In genomic region chr13:29368806-29369205, GRCm38 (mm10) we compare ENCODE assay signal across 28 mouse cellular contexts.
DNase-seq lines count a peak whose midpoint lies in the region; ATAC-seq lines count a peak whose summit lies in the region.
"Had no signal": no experiment of that assay in that cellular context is flagged by ENCODE, and none has a peak within 500 bp of the region (broad histone marks: within the 10 kb centered on the region; RNA-seq: fewer than 3 reads in every experiment).

No protein-coding gene starts in this region.

- no peak overlapping the region for H3K9ac ChIP-seq in forebrain, embryonic 16.5 days (replicated peaks; ENCODE audit: low read depth, low read length)
- H3K9ac ChIP-seq in midbrain, embryonic 16.5 days (ENCODE audit: low read depth, low read length): no peak overlapping the region
- H3K9ac ChIP-seq: heart, embryonic 13.5 days; hindbrain, embryonic 14.5 days; liver, embryonic 14.5 days; midbrain, embryonic 12.5 days; neural tube, embryonic 13.5 days; stomach, embryonic 15.5 days had no signal

- H3K36me3 ChIP-seq in forebrain, embryonic 10.5 days (replicated peaks): no peaks in the 10 kb centered on the region
- H3K36me3 ChIP-seq in forebrain, embryonic 16.5 days (ENCODE audit: control insufficient read depth, insufficient read depth): no peaks in the 10 kb centered on the region
- H3K36me3 ChIP-seq in midbrain, embryonic 10.5 days: no peaks in the 10 kb centered on the region
- H3K36me3 ChIP-seq in midbrain, embryonic 16.5 days (ENCODE audit: control insufficient read depth, insufficient read depth, low read length): no peaks in the 10 kb centered on the region
- H3K36me3 ChIP-seq: G1E; heart, embryonic 13.5 days; midbrain, embryonic 12.5 days; neural tube, embryonic 13.5 days; stomach, embryonic 15.5 days had no signal

- peaks cover 73% of the 10 kb centered on the region for H3K4me1 ChIP-seq in forebrain, embryonic 10.5 days
- peaks cover 43% of the 10 kb centered on the region for H3K4me1 ChIP-seq in forebrain, embryonic 16.5 days (replicated peaks; ENCODE audit: control insufficient read depth, insufficient read depth, low read length)
- H3K4me1 ChIP-seq in midbrain, embryonic 10.5 days: peaks cover 74% of the 10 kb centered on the region
- peaks cover 27% of the 10 kb centered on the region for H3K4me1 ChIP-seq in midbrain, embryonic 16.5 days (ENCODE audit: control insufficient read depth, insufficient read depth, low read length)
- H3K4me1 ChIP-seq: stomach, embryonic 15.5 days had no signal

- DNase-seq in forebrain, embryonic 10.5 days (ENCODE audit: extremely low spot score, low spot score): no peak
- no peak for DNase-seq in midbrain, embryonic 10.5 days (ENCODE audit: low spot score)
- peak; percentile 19 for DNase-seq in adipocyte (ENCODE audit: low spot score)
- peak; percentile 28 to 54 for DNase-seq in adrenal gland, postnatal 36 days
- no peak for DNase-seq in gastrocnemius, postnatal 10 days
- DNase-seq: cerebellum, adult 9-10 months; gastrocnemius, postnatal 25 days; heart, adult 2 months; heart, postnatal 14 days; kidney, adult 18-20 months; kidney, postnatal 4 days; right cerebral cortex, adult 18-20 months; thymus, postnatal 25 days had no signal

- no peak overlapping the region for H3K4me3 ChIP-seq in forebrain, embryonic 10.5 days
- no peak overlapping the region for H3K4me3 ChIP-seq in forebrain, embryonic 16.5 days (replicated peaks; ENCODE audit: low read length)
- H3K4me3 ChIP-seq in midbrain, embryonic 10.5 days: no peak overlapping the region
- no peak overlapping the region for H3K4me3 ChIP-seq in midbrain, embryonic 16.5 days (ENCODE audit: low read depth, low read length)
- H3K4me3 ChIP-seq: heart, adult 2 months; heart, embryonic 13.5 days; midbrain, embryonic 12.5 days; neural tube, embryonic 13.5 days; stomach, embryonic 15.5 days had no signal

- no peaks in the 10 kb centered on the region for H3K9me3 ChIP-seq in forebrain, embryonic 10.5 days
- H3K9me3 ChIP-seq in forebrain, embryonic 16.5 days (ENCODE audit: control insufficient read depth, low read length): no peaks in the 10 kb centered on the region
- no peaks in the 10 kb centered on the region for H3K9me3 ChIP-seq in midbrain, embryonic 10.5 days (replicated peaks)
- no peaks in the 10 kb centered on the region for H3K9me3 ChIP-seq in midbrain, embryonic 16.5 days (replicated peaks; ENCODE audit: control insufficient read depth, low read length, poor library complexity, severe bottlenecking)
- H3K9me3 ChIP-seq: G1E; heart, embryonic 13.5 days; midbrain, embryonic 12.5 days; neural tube, embryonic 13.5 days; stomach, embryonic 15.5 days had no signal

- no peak overlapping the region for H3K4me2 ChIP-seq in forebrain, embryonic 16.5 days (ENCODE audit: low read length)
- H3K4me2 ChIP-seq in midbrain, embryonic 16.5 days (ENCODE audit: low read length): no peak overlapping the region
- H3K4me2 ChIP-seq: heart, embryonic 13.5 days; hindbrain, embryonic 14.5 days; midbrain, embryonic 12.5 days; neural tube, embryonic 13.5 days; stomach, embryonic 15.5 days had no signal

- ATAC-seq in forebrain, embryonic 16.5 days: no peak
- ATAC-seq in midbrain, embryonic 16.5 days: no peak
- ATAC-seq in frontal cortex, adult (ENCODE audit: low TSS enrichment): no peak
- ATAC-seq: activated CD4-positive, CD25-positive, alpha-beta regulatory T cell, adult 4 months; CD4-positive, CD25-positive, alpha-beta regulatory T cell, adult 4 months; forebrain, embryonic 14.5 days; inflammation-experienced regulatory T-cells, adult 6 months; Patski had no signal

- H3K27ac ChIP-seq in forebrain, embryonic 10.5 days: peak overlapping the region; percentile 54; the same call in 1 of the 2 replicates
- no peak overlapping the region for H3K27ac ChIP-seq in forebrain, embryonic 16.5 days (ENCODE audit: low read length)
- H3K27ac ChIP-seq in midbrain, embryonic 10.5 days (replicated peaks): peak overlapping the region; percentile 91
- no peak overlapping the region for H3K27ac ChIP-seq in midbrain, embryonic 16.5 days (ENCODE audit: low read length)
- H3K27ac ChIP-seq: heart, adult 2 months; heart, embryonic 13.5 days; hindbrain, embryonic 14.5 days; liver, embryonic 14.5 days; midbrain, embryonic 12.5 days; neural tube, embryonic 13.5 days; stomach, embryonic 15.5 days had no signal

- 63% methylated on average over 6 of the region's 6 CpGs for WGBS in forebrain, embryonic 10.5 days
- 38% methylated on average over 6 of the region's 6 CpGs for WGBS in forebrain, embryonic 16.5 days
- 56% methylated on average over 6 of the region's 6 CpGs for WGBS in midbrain, embryonic 10.5 days
- 48% methylated on average over 6 of the region's 6 CpGs for whole genome bisulfite sequencing in midbrain, embryonic 16.5 days

- no peaks in the 10 kb centered on the region for H3K27me3 ChIP-seq in forebrain, embryonic 10.5 days (ENCODE audit: poor library complexity, severe bottlenecking)
- no peaks in the 10 kb centered on the region for H3K27me3 ChIP-seq in forebrain, embryonic 16.5 days (replicated peaks; ENCODE audit: control insufficient read depth, insufficient read depth, low read length)
- no peaks in the 10 kb centered on the region for H3K27me3 ChIP-seq in midbrain, embryonic 10.5 days (ENCODE audit: low read depth, poor library complexity, severe bottlenecking)
- no peaks in the 10 kb centered on the region for H3K27me3 ChIP-seq in midbrain, embryonic 16.5 days (ENCODE audit: control insufficient read depth, insufficient read depth, low read depth, low read length)
- H3K27me3 ChIP-seq: heart, embryonic 13.5 days; midbrain, embryonic 12.5 days; neural tube, embryonic 13.5 days; Patski; stomach, embryonic 15.5 days had no signal

Comparison
In these comparisons a context has a peak if more than half of its experiments do, and no peak if none do; other contexts are left out.
1. H3K27ac ChIP-seq: peak in forebrain, embryonic 10.5 days (single experiment) and midbrain, embryonic 10.5 days (single experiment); none in forebrain, embryonic 16.5 days (single experiment) and midbrain, embryonic 16.5 days (single experiment).
2. DNase-seq: peak in adipocyte (single experiment) and adrenal gland, postnatal 36 days (2 of 2); none in forebrain, embryonic 10.5 days (single experiment), midbrain, embryonic 10.5 days (single experiment) and gastrocnemius, postnatal 10 days (single experiment).